Mouse (Mus musculus) erythroblast, embryonic 14.5 days (primary cell): Measurements from ENCODE around the gene Sox10.

Source experiments
- GATA1 ChIP-seq: IDR thresholded peaks from 2 replicates; pipeline ENCODE4 v1.6.1; 2012; ENCODE audit warnings: low read length, inconsistent platforms, mixed read lengths
- TAL1 ChIP-seq: IDR thresholded peaks from 3 replicates; pipeline ENCODE4 v1.6.1; 2012; ENCODE audit warnings: low read length, inconsistent platforms, mixed read lengths

GRCm38 (mm10) chr15:79134496-79135270 lies 30.4 kb downstream of the Sox10 start:
- TF ChIP-seq GATA1 (no peak), TAL1 (no peak)
